Mouse (Mus musculus): ENCODE data around the gene Gabarapl1.

- TF ChIP-seq POLR2A (IDR thresholded peaks at IDR 0.05; ENCODE audit: low read depth, low read length) (no peak), CTCF (IDR thresholded peaks at IDR 0.05; ENCODE audit: extremely low read depth, insufficient read length, insufficient replicate concordance, low read depth, low read length) (no peak)
These were observed 20.6 kb upstream of the Gabarapl1 start, which contains the start of gene Tmem52b for GRCm38 (mm10) chr6:129512367-129512766.

All from small intestine, adult 2 months (tissue).